Mouse (Mus musculus): Measurements from ENCODE around the gene Adgra1. TPM values are rescaled to one million over a fixed set of nuclear protein-coding genes. Genes with fewer than 3 reads are reported as not detected.
A peak's percentile ranks its signal among the peaks of the same experiment; 100 is the strongest.

Gene Adgra1
- polyA plus RNA-seq, 1 experiment from 2014 or later = not detected

GRCm38 (mm10) chr7:139899505-139899904 lies 65.5 kb downstream of the Adgra1 start:
- no peak overlapping the region for H3K9ac ChIP-seq (replicated peaks)
- H3K4me2 ChIP-seq (ENCODE audit: low read depth, low read length) = no peak overlapping the region
- no peak overlapping the region for H3K27ac ChIP-seq (ENCODE audit: low read depth)
- DNase-seq (no peak), ATAC-seq (no peak)
- peaks cover 13% of the 10 kb centered on the region for H3K27me3 ChIP-seq (ENCODE audit: insufficient read depth, low read length)
- H3K4me3 ChIP-seq (ENCODE audit: low read depth, low read length) = no peak overlapping the region
- H3K9me3 ChIP-seq (ENCODE audit: low read length) = no peaks in the 10 kb centered on the region
- no peaks in the 10 kb centered on the region for H3K36me3 ChIP-seq (replicated peaks; ENCODE audit: insufficient read depth, low read length)
- no peaks in the 10 kb centered on the region for H3K4me1 ChIP-seq (ENCODE audit: insufficient read depth)
- WGBS (ENCODE audit: insufficient replicate concordance) = 75% methylated on average over 7 of the region's 7 CpGs
- TF ChIP-seq CTCF (IDR thresholded peaks at IDR 0.05; ENCODE audit: low read depth) = no peak
- no peak for TF ChIP-seq EP300 (IDR thresholded peaks at IDR 0.05; ENCODE audit: low read depth)

- H3K9me3 ChIP-seq (ENCODE audit: low read length) = no peaks in the 10 kb centered on the region
- 88% methylated on average over 7 of the region's 7 CpGs for WGBS (ENCODE audit: insufficient replicate concordance)
- H3K27ac ChIP-seq (ENCODE audit: low read depth) = no peak overlapping the region
- TF ChIP-seq CTCF (IDR thresholded peaks at IDR 0.05; ENCODE audit: low read depth) = no peak
- no peak for TF ChIP-seq EP300 (IDR thresholded peaks at IDR 0.05; ENCODE audit: low read depth)
- DNase-seq (no peak), ATAC-seq (no peak)
- H3K27me3 ChIP-seq (ENCODE audit: insufficient read depth, low read length) = peaks cover 4% of the 10 kb centered on the region
- no peak overlapping the region for H3K4me2 ChIP-seq (ENCODE audit: low read depth, low read length)
- H3K36me3 ChIP-seq (replicated peaks; ENCODE audit: insufficient read depth, low read length) = no peaks in the 10 kb centered on the region
- H3K4me3 ChIP-seq (ENCODE audit: low read depth, low read length) = no peak overlapping the region
- no peaks in the 10 kb centered on the region for H3K4me1 ChIP-seq (ENCODE audit: insufficient read depth)
- H3K9ac ChIP-seq (replicated peaks) = no peak overlapping the region
These were observed 66.5 kb downstream of the Adgra1 start for GRCm38 (mm10) chr7:139900456-139900855.

- Histone ChIP-seq H3K9ac (replicated peaks) (no peak overlapping the region), H3K27ac (ENCODE audit: low read depth) (no peak overlapping the region), H3K4me2 (ENCODE audit: low read depth, low read length) (no peak overlapping the region), H3K4me1 (ENCODE audit: insufficient read depth) (no peaks in the 10 kb centered on the region), H3K27me3 (ENCODE audit: insufficient read depth, low read length) (no peaks in the 10 kb centered on the region), H3K9me3 (ENCODE audit: low read length) (no peaks in the 10 kb centered on the region), H3K36me3 (replicated peaks; ENCODE audit: insufficient read depth, low read length) (no peaks in the 10 kb centered on the region), H3K4me3 (ENCODE audit: low read depth, low read length) (no peak overlapping the region)
- TF ChIP-seq CTCF (IDR thresholded peaks at IDR 0.05; ENCODE audit: low read depth) (no peak), EP300 (IDR thresholded peaks at IDR 0.05; ENCODE audit: low read depth) (no peak)
- no peak for DNase-seq
- WGBS (ENCODE audit: insufficient replicate concordance) = 78% methylated on average over 6 of the region's 6 CpGs
- no peak for ATAC-seq
These were observed 66.9 kb downstream of the Adgra1 start for GRCm38 (mm10) chr7:139900896-139901295.

- Histone ChIP-seq H3K36me3 (replicated peaks; ENCODE audit: insufficient read depth, low read length) (no peaks in the 10 kb centered on the region), H3K9ac (replicated peaks) (no peak overlapping the region), H3K27me3 (ENCODE audit: insufficient read depth, low read length) (no peaks in the 10 kb centered on the region), H3K4me2 (ENCODE audit: low read depth, low read length) (no peak overlapping the region), H3K27ac (ENCODE audit: low read depth) (no peak overlapping the region), H3K9me3 (ENCODE audit: low read length) (no peaks in the 10 kb centered on the region), H3K4me3 (ENCODE audit: low read depth, low read length) (no peak overlapping the region), H3K4me1 (ENCODE audit: insufficient read depth) (no peaks in the 10 kb centered on the region)
- TF ChIP-seq CTCF (IDR thresholded peaks at IDR 0.05; ENCODE audit: low read depth) (no peak), EP300 (IDR thresholded peaks at IDR 0.05; ENCODE audit: low read depth) (no peak)
- 28% methylated on average over 1 of the region's 1 CpGs for WGBS (ENCODE audit: insufficient replicate concordance)
- ATAC-seq (no peak), DNase-seq (no peak)
These were observed 68.0 kb downstream of the Adgra1 start for GRCm38 (mm10) chr7:139901981-139902380.

- no peak for ATAC-seq
- no peak for DNase-seq
- WGBS (ENCODE audit: insufficient replicate concordance) = 16% methylated on average over 6 of the region's 6 CpGs
- H3K9me3 ChIP-seq (ENCODE audit: low read length) = no peaks in the 10 kb centered on the region
- no peaks in the 10 kb centered on the region for H3K27me3 ChIP-seq (ENCODE audit: insufficient read depth, low read length)
- H3K36me3 ChIP-seq (replicated peaks; ENCODE audit: insufficient read depth, low read length) = no peaks in the 10 kb centered on the region
- H3K4me3 ChIP-seq (ENCODE audit: low read depth, low read length) = no peak overlapping the region
- H3K9ac ChIP-seq (replicated peaks) = no peak overlapping the region
- TF ChIP-seq CTCF (IDR thresholded peaks at IDR 0.05; ENCODE audit: low read depth) (no peak), EP300 (IDR thresholded peaks at IDR 0.05; ENCODE audit: low read depth) (no peak)
- no peak overlapping the region for H3K27ac ChIP-seq (ENCODE audit: low read depth)
- no peak overlapping the region for H3K4me2 ChIP-seq (ENCODE audit: low read depth, low read length)
- no peaks in the 10 kb centered on the region for H3K4me1 ChIP-seq (ENCODE audit: insufficient read depth)
These were observed 71.3 kb downstream of the Adgra1 start for GRCm38 (mm10) chr7:139905261-139905660.

GRCm38 (mm10) chr7:139905661-139906060 lies 71.7 kb downstream of the Adgra1 start:
- H3K9me3 ChIP-seq (ENCODE audit: low read length) = no peaks in the 10 kb centered on the region
- no peaks in the 10 kb centered on the region for H3K4me1 ChIP-seq (ENCODE audit: insufficient read depth)
- no peak overlapping the region for H3K4me2 ChIP-seq (ENCODE audit: low read depth, low read length)

GRCm38 (mm10) chr7:139908176-139908575 lies 74.2 kb downstream of the Adgra1 start:
- Histone ChIP-seq H3K4me3 (ENCODE audit: low read depth, low read length) (no peak overlapping the region), H3K4me2 (ENCODE audit: low read depth, low read length) (no peak overlapping the region), H3K27me3 (ENCODE audit: insufficient read depth, low read length) (peaks cover 2% of the 10 kb centered on the region; the same call in 1 of the 2 replicates), H3K36me3 (replicated peaks; ENCODE audit: insufficient read depth, low read length) (no peaks in the 10 kb centered on the region), H3K27ac (ENCODE audit: low read depth) (no peak overlapping the region), H3K9ac (replicated peaks) (no peak overlapping the region), H3K4me1 (ENCODE audit: insufficient read depth) (no peaks in the 10 kb centered on the region), H3K9me3 (ENCODE audit: low read length) (no peaks in the 10 kb centered on the region)
- TF ChIP-seq EP300 (IDR thresholded peaks at IDR 0.05; ENCODE audit: low read depth) = no peak
- no peak for TF ChIP-seq CTCF (IDR thresholded peaks at IDR 0.05; ENCODE audit: low read depth)
- ATAC-seq (no peak), DNase-seq (no peak)
- WGBS (ENCODE audit: insufficient replicate concordance) = 77% methylated on average over 5 of the region's 5 CpGs

More at GRCm38 (mm10) chr7:139905661-139906060, 71.7 kb downstream of the Adgra1 start:
- H3K27me3 ChIP-seq (ENCODE audit: insufficient read depth, low read length) = no peaks in the 10 kb centered on the region
- ATAC-seq (peak; percentile 40; the same call in 1 of the 2 replicates), DNase-seq (peak; percentile 40)
- no peak overlapping the region for H3K9ac ChIP-seq (replicated peaks)
- H3K4me3 ChIP-seq (ENCODE audit: low read depth, low read length) = no peak overlapping the region
- no peak for TF ChIP-seq EP300 (IDR thresholded peaks at IDR 0.05; ENCODE audit: low read depth)
- TF ChIP-seq CTCF (IDR thresholded peaks at IDR 0.05; ENCODE audit: low read depth) = peak; percentile 59
- H3K27ac ChIP-seq (ENCODE audit: low read depth) = no peak overlapping the region
- no peaks in the 10 kb centered on the region for H3K36me3 ChIP-seq (replicated peaks; ENCODE audit: insufficient read depth, low read length)
- WGBS (ENCODE audit: insufficient replicate concordance) = 5% methylated on average over 6 of the region's 6 CpGs

All from liver, postnatal 0 days (tissue).